9 mouse cellular contexts compared by ENCODE assay signal in the genomic region with DNA sequence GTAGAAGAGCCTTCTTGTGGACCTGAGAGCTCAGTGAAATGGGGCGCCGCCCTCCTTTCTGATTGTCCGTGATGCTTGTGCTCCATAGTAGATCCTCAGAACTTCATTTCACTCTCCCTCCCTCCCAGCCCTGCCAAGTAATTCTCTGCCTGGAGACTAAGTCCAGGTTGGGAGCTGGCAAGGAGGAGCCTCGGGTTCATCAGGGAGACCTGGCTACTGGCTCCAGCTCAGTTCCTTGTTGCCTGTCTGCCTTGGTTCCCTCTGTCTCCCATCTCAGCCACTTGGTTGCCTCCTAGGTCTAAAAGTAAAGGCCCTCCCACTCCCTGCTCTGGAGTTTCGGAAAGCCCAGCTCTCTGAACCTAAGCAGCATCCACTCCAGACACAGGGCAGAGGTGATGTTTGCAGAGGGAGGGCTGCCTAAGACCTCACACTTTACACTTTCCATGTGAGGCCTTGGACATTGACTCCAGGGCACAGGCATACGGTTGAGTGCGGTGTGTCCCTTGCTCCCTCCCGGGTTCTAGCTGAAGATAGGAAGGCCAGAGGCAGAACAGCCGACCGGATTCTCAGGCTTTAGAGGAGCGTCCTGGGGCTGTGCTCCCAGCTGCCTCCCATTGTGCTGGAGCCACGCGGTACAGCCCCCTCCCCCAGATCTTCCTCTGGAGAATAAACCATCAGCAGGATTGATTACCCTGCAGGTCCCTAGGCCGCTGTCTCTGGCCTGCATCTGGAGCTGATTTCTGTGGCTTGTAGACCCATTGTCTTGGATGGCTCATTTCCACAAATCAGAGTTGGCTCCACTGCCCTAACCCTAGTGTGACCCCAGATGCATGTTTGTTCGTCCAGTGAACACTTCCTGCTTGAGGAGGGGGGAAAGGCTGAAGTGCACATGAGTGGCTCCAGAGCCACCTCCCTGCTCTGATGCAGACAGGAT.
DNase-seq lines count a peak whose midpoint lies in the region; ATAC-seq and TF ChIP-seq lines count a peak whose summit lies in the region.
"Had no signal": no experiment of that assay in that cellular context is flagged by ENCODE, and none has a peak within 500 bp of the region (broad histone marks: within the 10 kb centered on the region; RNA-seq: fewer than 3 reads in every experiment).

No protein-coding gene starts in this region.

- TF ChIP-seq CTCF in kidney, adult 2 months (conservative IDR thresholded peaks at IDR 0.05; ENCODE audit: insufficient read depth, insufficient read length, low read depth, low read length): no peak; the same call in 1 of the 2 replicates

- no peak for ATAC-seq in heart, embryonic 13.5 days (ENCODE audit: extremely low read depth, insufficient number of reproducible peaks, low FRiP score, low TSS enrichment)
- ATAC-seq in limb, embryonic 12.5 days (ENCODE audit: insufficient number of reproducible peaks, insufficient read depth, low FRiP score, low TSS enrichment, low read depth): no peak
- no peak for ATAC-seq in erythroid progenitor cell, adult 5-6 weeks (replicated peaks; ENCODE audit: low FRiP score, poor library complexity, severe bottlenecking)

- H3K9me3 ChIP-seq in heart, embryonic 13.5 days: no peaks in the 10 kb centered on the region
- H3K9me3 ChIP-seq in limb, embryonic 12.5 days: no peaks in the 10 kb centered on the region
- H3K9me3 ChIP-seq: megakaryocyte, embryonic 14.5 days had no signal

- H3K36me3 ChIP-seq in kidney, adult 2 months (ENCODE audit: control insufficient read depth, insufficient read depth, low read length): no peaks in the 10 kb centered on the region
- peaks cover 7% of the 10 kb centered on the region; the same call in 1 of the 2 replicates for H3K36me3 ChIP-seq in heart, embryonic 13.5 days
- H3K36me3 ChIP-seq in limb, embryonic 12.5 days: peaks cover 24% of the 10 kb centered on the region; the same call in 1 of the 2 replicates

- H3K4me2 ChIP-seq in heart, embryonic 13.5 days: no peak overlapping the region
- peak overlapping the region; percentile 25 for H3K4me2 ChIP-seq in limb, embryonic 12.5 days

- H3K9ac ChIP-seq in heart, embryonic 13.5 days: peak overlapping the region; percentile 44; the same call in 1 of the 2 replicates
- H3K9ac ChIP-seq in limb, embryonic 12.5 days (replicated peaks): no peak overlapping the region

- H3K4me1 ChIP-seq in kidney, adult 2 months (ENCODE audit: control insufficient read depth, insufficient read depth, low read length): peaks cover 41% of the 10 kb centered on the region
- H3K4me1 ChIP-seq in heart, embryonic 13.5 days: peaks cover 73% of the 10 kb centered on the region
- H3K4me1 ChIP-seq in limb, embryonic 12.5 days (replicated peaks): peaks cover 85% of the 10 kb centered on the region

- DNase-seq in kidney, adult 2 months: peak; percentile 71
- no peak for DNase-seq in kidney, adult 8-10 months
- DNase-seq in retina, postnatal 1 day: peak; percentile 49
- no peak for DNase-seq in gastrocnemius, postnatal 25 days
- DNase-seq in cerebellum, adult 8-10 months: no peak

- no peak overlapping the region for H3K4me3 ChIP-seq in kidney, adult 2 months (ENCODE audit: insufficient read depth, low read depth, low read length)
- no peak overlapping the region for H3K4me3 ChIP-seq in heart, embryonic 13.5 days
- H3K4me3 ChIP-seq in limb, embryonic 12.5 days (replicated peaks): no peak overlapping the region
- H3K4me3 ChIP-seq: megakaryocyte, embryonic 14.5 days had no signal

- peak overlapping the region; percentile 17; the same call in 1 of the 2 replicates for H3K27ac ChIP-seq in kidney, adult 2 months (ENCODE audit: insufficient read depth, low read depth, low read length)
- H3K27ac ChIP-seq in heart, embryonic 13.5 days (replicated peaks): peak overlapping the region; percentile 77
- peak overlapping the region; percentile 54 for H3K27ac ChIP-seq in limb, embryonic 12.5 days

- no peaks in the 10 kb centered on the region for H3K27me3 ChIP-seq in kidney, adult 2 months (replicated peaks; ENCODE audit: control insufficient read depth, insufficient read depth, low read length)
- H3K27me3 ChIP-seq in heart, embryonic 13.5 days (replicated peaks): no peaks in the 10 kb centered on the region
- H3K27me3 ChIP-seq in limb, embryonic 12.5 days: no peaks in the 10 kb centered on the region

- no peak for TF ChIP-seq POLR2A in kidney, adult 2 months (IDR thresholded peaks at IDR 0.05; ENCODE audit: low read depth, low read length)

- WGBS in kidney, adult 2 months: 42% methylated on average over 15 of the region's 15 CpGs
- 49% methylated on average over 15 of the region's 15 CpGs for WGBS in heart, embryonic 13.5 days
- 24% methylated on average over 15 of the region's 15 CpGs for WGBS in limb, embryonic 12.5 days

Comparison
In these comparisons a context has a peak if more than half of its experiments do, and no peak if none do; other contexts are left out.
1. DNase-seq: peak in kidney, adult 2 months (single experiment) and retina, postnatal 1 day (single experiment); none in kidney, adult 8-10 months (0 of 2), gastrocnemius, postnatal 25 days (single experiment) and cerebellum, adult 8-10 months (single experiment).
2. H3K27ac ChIP-seq: peak in every context shown above with its lines; median percentile 77 in heart, embryonic 13.5 days; 54 in limb, embryonic 12.5 days; 17 in kidney, adult 2 months.